Mouse (Mus musculus) lung, embryonic 15.5 days (tissue): Measurements from ENCODE around the gene Mmp15. TPM values are rescaled to one million over a fixed set of nuclear protein-coding genes. Genes with fewer than 3 reads are reported as not detected.

Experiments used
- ATAC-seq: fragments of 200-750 bp; cut with Nextera tagmentation; 2 replicates; pipeline ENCODE4 v1.8.0; 2017; ENCODE audit warnings: moderate number of reproducible peaks, borderline replicate concordance; ENCODE audit not compliant: low FRiP score, low TSS enrichment; ENCODE audit errors: extremely low read depth
- H3K27ac ChIP-seq: fragments of 300-500 bp; sonication (generic); 2 replicates; pipeline ENCODE4 v1.5.1; 2015; ENCODE audit warnings: moderate library complexity, mild to moderate bottlenecking, inconsistent platforms
- H3K27me3 ChIP-seq: fragments of 300-500 bp; sonication (generic); 2 replicates; pipeline ENCODE4 v1.6.1; 2015; ENCODE audit warnings: inconsistent platforms
- H3K36me3 ChIP-seq: fragments of 300-500 bp; sonication (generic); 2 replicates; pipeline ENCODE4 v1.6.1; 2015; ENCODE audit warnings: inconsistent platforms
- H3K4me1 ChIP-seq: fragments of 300-500 bp; sonication (generic); 2 replicates; pipeline ENCODE4 v1.6.1; 2015; ENCODE audit warnings: inconsistent platforms
- H3K4me2 ChIP-seq: fragments of 300-500 bp; sonication (generic); 2 replicates; pipeline ENCODE4 v1.6.1; 2015; ENCODE audit warnings: inconsistent platforms, mild to moderate bottlenecking, moderate library complexity
- H3K4me3 ChIP-seq: fragments of 300-500 bp; sonication (generic); 2 replicates; pipeline ENCODE4 v1.5.1; 2015; ENCODE audit warnings: mild to moderate bottlenecking, inconsistent platforms
- H3K9ac ChIP-seq: fragments of 300-500 bp; sonication (generic); 2 replicates; pipeline ENCODE4 v1.6.1; 2015; ENCODE audit warnings: inconsistent platforms
- H3K9me3 ChIP-seq: fragments of 300-500 bp; sonication (generic); 2 replicates; pipeline ENCODE4 v1.6.1; 2016; ENCODE audit warnings: inconsistent platforms
- WGBS: fragments of 180-500 bp; shearing (Covaris S2); methylation state at CpG from one replicate; pipeline ENCODE4 v1.1.7; 2015; 5-methylcytosine and 5-hydroxymethylcytosine counted together
- polyA plus RNA-seq: library from polyadenylated mRNA; unstranded; fragments of >200 nt; fragmentation: Nextera tagmentation; extraction: Ambion mirVana; gene quantifications from 2 replicates; pipeline ENCODE4 v1.2.1, GENCODE M21; 2015

Gene Mmp15
- polyA plus RNA-seq, 1 experiment from 2014 or later = 20.4 TPM

- H3K9me3 ChIP-seq = no peaks in the 10 kb centered on the region
- H3K27me3 ChIP-seq = no peaks in the 10 kb centered on the region
- H3K27ac ChIP-seq = peak overlapping the region; percentile 19; the same call in 1 of the 2 replicates
- H3K4me2 ChIP-seq = no peak overlapping the region
- WGBS = 43% methylated on average over 5 of the region's 5 CpGs
- H3K4me1 ChIP-seq = peaks cover 26% of the 10 kb centered on the region
- no peak overlapping the region for H3K9ac ChIP-seq
- H3K36me3 ChIP-seq = peaks cover 44% of the 10 kb centered on the region
- no peak for ATAC-seq
- no peak overlapping the region for H3K4me3 ChIP-seq
These were observed 27.4 kb upstream of the Mmp15 start for GRCm38 (mm10) chr8:95324646-95325045.

DNA sequence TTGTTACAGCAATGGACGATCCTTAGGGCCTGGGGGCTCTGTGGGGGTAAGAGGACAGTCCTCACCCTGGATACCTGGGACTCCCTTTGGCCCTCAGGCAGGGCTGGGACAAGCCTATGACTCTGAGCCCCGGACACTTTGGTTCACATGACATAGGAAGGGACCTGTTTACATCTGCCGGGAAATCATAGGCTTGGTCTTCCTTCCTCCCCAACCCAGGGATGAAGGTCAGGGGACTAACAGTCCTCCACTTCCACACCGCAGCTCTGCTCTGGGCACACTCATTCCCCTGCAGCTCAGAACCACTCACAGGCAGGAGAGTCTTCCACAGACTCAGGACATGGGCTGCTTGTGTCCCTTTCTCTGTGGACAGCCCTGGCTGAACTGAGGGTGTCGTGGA, 25.2 kb upstream of the Mmp15 start:
- 73% methylated on average over 5 of the region's 5 CpGs for WGBS
- H3K36me3 ChIP-seq = peaks cover 44% of the 10 kb centered on the region
- H3K4me3 ChIP-seq = no peak overlapping the region
- H3K4me1 ChIP-seq = peaks cover 28% of the 10 kb centered on the region
- H3K9me3 ChIP-seq = no peaks in the 10 kb centered on the region
- H3K27ac ChIP-seq = no peak overlapping the region
- no peak for ATAC-seq
- no peak overlapping the region for H3K9ac ChIP-seq
- H3K4me2 ChIP-seq = no peak overlapping the region
- H3K27me3 ChIP-seq = no peaks in the 10 kb centered on the region

DNA sequence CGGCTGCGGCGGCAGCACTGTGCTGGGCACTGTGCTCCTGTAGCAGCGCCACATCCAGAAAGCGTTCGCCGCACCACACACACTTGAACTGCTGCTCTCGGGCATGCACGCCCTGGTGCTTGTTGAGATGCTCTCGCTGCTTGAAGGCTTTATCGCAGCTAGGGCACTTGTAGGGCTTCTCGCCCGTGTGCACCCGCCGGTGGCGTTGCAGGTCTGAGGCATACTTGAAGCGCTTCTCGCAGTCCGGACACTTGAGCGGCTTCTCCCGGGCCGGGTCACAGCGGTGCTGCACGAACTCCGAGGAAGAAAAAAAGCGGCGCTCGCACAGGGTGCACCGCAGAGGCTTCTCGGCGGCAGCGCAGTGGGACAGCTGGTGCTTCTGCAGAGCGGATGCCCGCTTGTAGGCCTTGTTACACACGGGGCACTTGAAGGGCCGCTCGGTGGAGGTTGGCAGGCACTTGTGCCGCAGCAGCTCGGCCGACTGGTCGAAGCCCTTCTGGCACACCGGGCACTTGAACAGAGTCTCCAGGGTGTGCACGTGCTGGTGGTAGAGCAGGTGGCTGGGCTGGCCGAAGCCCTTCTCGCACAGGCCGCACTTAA, 24.1 kb upstream of the Mmp15 start:
- Histone ChIP-seq H3K4me1 (peaks cover 32% of the 10 kb centered on the region), H3K9ac (no peak overlapping the region), H3K4me3 (no peak overlapping the region), H3K36me3 (peaks cover 44% of the 10 kb centered on the region), H3K27me3 (no peaks in the 10 kb centered on the region), H3K4me2 (no peak overlapping the region), H3K27ac (no peak overlapping the region), H3K9me3 (no peaks in the 10 kb centered on the region)
- 90% methylated on average over 46 of the region's 46 CpGs for whole genome bisulfite sequencing
- no peak for ATAC-seq

DNA sequence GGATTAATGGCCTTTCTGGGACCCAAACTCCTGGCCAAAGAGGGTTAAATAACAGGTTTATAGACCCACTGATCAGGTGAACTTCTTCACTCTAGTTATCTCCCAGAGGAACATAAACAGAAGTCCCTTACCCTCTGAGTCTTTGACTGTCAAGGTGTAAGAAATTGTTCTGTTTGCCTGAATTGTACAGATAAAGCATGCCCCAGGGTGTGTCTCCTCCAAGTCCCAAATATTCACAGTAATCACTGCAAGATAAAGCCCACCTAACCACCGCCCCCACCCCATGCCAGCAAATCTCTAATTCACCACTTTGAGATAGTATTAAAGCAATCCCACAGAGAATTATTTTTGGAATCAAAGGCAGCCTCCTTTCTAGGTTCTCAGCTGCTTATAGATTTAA, 21.7 kb upstream of the Mmp15 start:
- Histone ChIP-seq H3K27me3 (no peaks in the 10 kb centered on the region), H3K27ac (0 out of 2 replicates have a peak overlapping the region, but pooled peaks have one; percentile 99), H3K36me3 (peaks cover 54% of the 10 kb centered on the region), H3K9me3 (no peaks in the 10 kb centered on the region), H3K4me2 (peak overlapping the region; percentile 78), H3K4me1 (peaks cover 32% of the 10 kb centered on the region), H3K9ac (peak overlapping the region; percentile 84), H3K4me3 (peak overlapping the region; percentile 94)
- no peak for ATAC-seq
- WGBS = 59% methylated on average over 1 of the region's 1 CpGs

DNA sequence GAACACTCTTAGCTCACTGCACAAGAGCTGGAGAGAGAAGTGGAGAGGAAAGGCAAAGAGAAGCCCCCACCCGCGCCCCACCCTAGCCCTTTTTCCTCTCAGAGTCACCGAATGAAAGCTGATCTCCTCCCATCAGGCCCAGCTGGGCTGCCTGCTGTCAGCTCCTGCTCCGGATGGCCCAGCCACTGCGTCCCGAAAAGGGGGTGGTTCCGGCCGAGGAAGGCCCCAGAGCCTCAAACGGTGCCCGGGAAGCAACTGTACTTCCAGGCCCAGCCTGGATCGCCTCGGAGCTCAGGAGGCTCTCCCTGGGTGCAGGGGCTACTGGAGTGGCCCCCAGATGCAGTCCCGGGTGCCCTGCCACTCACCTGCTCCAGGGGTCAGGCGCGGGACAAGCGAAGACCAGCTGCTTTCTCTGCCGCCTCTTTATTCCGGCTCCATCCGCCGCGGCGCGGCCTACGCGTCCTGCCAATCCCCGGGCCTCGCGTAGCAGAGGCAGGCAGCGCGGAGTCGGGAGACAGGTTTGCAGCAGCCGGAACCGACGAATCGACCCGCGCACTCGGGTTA, 20.8 kb upstream of the Mmp15 start:
- H3K27ac ChIP-seq = peak overlapping the region; percentile 99
- under 1% methylated on average over 38 of the region's 38 CpGs for WGBS
- peaks cover 48% of the 10 kb centered on the region for H3K36me3 ChIP-seq
- peak overlapping the region; percentile 78 for H3K4me2 ChIP-seq
- H3K4me3 ChIP-seq = peak overlapping the region; percentile 94
- H3K27me3 ChIP-seq = no peaks in the 10 kb centered on the region
- no peaks in the 10 kb centered on the region for H3K9me3 ChIP-seq
- ATAC-seq = peak; percentile 40
- peaks cover 32% of the 10 kb centered on the region for H3K4me1 ChIP-seq
- peak overlapping the region; percentile 84 for H3K9ac ChIP-seq

DNA sequence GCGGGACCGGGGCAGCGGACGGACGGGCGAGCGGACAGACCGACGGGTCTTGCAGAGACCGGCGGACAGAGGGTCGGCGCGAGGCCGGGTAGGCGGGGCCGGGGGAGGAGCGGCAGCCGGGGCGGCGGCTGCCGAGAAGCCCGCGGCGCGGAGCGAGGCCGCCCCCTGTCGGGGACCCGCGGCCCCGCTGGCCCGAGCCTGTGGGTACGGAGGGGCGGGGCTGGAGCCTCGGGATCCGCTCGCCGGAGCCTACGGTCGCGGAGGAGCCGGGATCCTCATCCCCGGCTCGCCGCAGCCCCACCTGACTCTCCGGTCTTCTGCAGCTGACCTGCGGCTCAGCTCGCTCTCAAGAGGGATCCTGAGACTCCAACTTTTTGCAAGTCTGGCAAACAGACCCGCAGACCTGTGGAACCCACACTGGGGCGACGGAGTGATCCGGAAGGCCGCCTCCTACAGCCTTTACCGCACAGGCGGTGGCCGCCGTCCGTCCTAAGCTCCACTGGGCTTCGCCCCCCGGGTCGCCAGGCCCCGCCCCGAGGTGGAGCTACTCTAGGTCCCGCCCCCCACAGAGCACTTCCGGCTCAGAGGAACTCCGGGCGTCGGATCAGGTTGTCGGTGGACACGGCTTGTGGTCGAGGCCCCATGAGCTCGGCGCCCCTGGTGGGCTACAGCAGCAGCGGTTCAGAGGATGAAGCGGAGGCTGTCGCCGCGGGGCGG, 20.2 kb upstream of the Mmp15 start, which contains the start of the genes Zfp319 and Usb1:
Gene Zfp319, minus strand, starts transcription at position 231 of the 717 bp plus-strand sequence.
Gene Usb1, plus strand, starts transcription at position 565 of the 717 bp plus-strand sequence.
- Histone ChIP-seq H3K9ac (peak within 1 kb of the TSS; percentile 84), H3K4me3 (peak within 1 kb of the TSS; percentile 94), H3K9me3 (no peaks in the 10 kb centered on the region), H3K4me1 (peaks cover 28% of the 10 kb centered on the region), H3K4me2 (peak within 1 kb of the TSS; percentile 78), H3K36me3 (peaks cover 41% of the 10 kb centered on the region), H3K27me3 (no peaks in the 10 kb centered on the region), H3K27ac (peak within 1 kb of the TSS; percentile 99)
- WGBS = under 1% methylated on average over 65 of the region's 80 CpGs
- peak; percentile 95 for ATAC-seq

DNA sequence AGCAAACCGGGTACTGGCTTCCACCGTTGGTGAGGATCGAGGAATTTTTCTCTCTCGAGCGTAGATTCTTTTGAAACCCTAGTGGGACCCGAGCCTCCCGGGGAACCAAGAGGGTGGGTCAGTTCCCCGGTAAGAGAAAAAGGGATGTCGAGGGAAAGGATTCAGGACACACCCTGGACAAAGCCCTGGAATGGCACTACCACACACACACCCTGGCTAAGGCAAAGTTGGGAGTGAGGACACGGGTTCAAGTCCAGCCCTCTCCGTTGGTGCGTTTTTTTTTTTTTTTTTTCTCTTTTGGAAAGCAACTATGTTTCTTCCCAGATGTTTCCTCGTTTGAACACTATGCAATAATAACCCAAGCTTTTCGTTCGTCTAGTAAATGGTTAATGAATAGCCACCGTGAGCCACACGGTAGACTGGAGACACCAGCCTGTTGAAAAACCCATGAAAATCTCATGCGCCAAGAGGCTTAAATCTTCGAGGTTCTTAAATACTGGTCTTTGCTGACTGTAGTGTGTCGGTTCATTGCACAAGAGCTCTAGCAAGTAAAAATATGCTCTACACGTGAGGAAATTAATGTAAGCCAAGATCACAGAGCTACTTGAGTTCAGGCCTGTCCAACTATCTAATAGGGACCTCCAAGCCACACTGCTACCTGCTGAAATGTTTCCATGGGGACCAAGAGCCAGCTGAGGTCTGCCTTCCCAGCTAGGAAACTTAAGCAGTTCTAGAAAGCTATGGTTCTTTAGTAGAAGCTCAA, 19.4 kb upstream of the Mmp15 start:
- Histone ChIP-seq H3K9ac (peak overlapping the region; percentile 84), H3K36me3 (peaks cover 37% of the 10 kb centered on the region), H3K9me3 (no peaks in the 10 kb centered on the region), H3K4me3 (peak overlapping the region; percentile 94), H3K27ac (peak overlapping the region; percentile 99), H3K27me3 (no peaks in the 10 kb centered on the region), H3K4me2 (peak overlapping the region; percentile 78), H3K4me1 (peaks cover 23% of the 10 kb centered on the region)
- WGBS = 11% methylated on average over 21 of the region's 21 CpGs
- peak; percentile 4; the same call in 1 of the 2 replicates for ATAC-seq

DNA sequence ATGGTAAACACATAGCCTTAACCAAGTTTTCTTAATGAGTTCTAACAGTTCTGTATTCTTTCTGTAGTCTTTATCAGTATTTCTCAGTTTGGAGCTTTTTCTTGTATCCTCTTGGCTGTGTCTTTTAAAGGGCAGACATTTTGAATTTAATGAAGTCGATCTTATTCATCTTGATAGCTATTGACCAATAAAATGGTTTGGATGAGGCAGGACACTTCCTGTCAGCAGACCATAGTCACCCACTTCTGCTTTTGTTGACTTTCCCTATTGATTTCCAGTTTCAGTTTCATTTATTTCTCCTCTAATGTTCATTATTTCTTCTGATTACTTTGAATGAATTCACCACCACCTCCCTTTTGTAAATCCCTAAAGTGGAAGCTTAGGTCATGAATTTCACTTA, 16.4 kb upstream of the Mmp15 start:
- no peaks in the 10 kb centered on the region for H3K9me3 ChIP-seq
- ATAC-seq = no peak
- no peaks in the 10 kb centered on the region for H3K27me3 ChIP-seq
- H3K4me3 ChIP-seq = no peak overlapping the region
- WGBS = 83% methylated on average over 1 of the region's 1 CpGs
- peaks cover 19% of the 10 kb centered on the region for H3K36me3 ChIP-seq
- H3K4me2 ChIP-seq = no peak overlapping the region
- no peak overlapping the region for H3K9ac ChIP-seq
- peaks cover 11% of the 10 kb centered on the region for H3K4me1 ChIP-seq
- no peak overlapping the region for H3K27ac ChIP-seq

DNA sequence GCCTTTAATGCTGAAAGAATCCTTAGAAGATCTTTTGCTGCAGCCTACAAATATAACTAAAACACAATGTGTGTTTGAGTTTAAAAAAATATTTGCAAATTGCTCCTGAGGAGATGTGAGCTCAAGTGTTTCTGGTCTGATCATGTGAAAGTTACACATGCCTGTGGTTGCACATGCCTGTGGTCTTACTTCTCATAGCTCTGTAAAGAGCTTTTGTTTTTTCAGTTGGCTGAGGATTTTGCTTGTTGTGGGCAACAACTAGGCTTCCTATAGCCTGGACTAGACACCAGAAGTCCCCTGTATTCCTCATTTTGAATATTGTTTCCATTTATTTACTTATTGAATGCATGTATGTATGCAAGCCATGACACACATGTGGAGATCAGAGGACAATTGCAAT, 15.7 kb upstream of the Mmp15 start:
- ATAC-seq = no peak
- H3K4me2 ChIP-seq = no peak overlapping the region
- H3K36me3 ChIP-seq = peaks cover 19% of the 10 kb centered on the region

GRCm38 (mm10) chr8:95341721-95342120, 10.3 kb upstream of the Mmp15 start:
- no peak for ATAC-seq
- Histone ChIP-seq H3K27ac (no peak overlapping the region), H3K9me3 (no peaks in the 10 kb centered on the region), H3K36me3 (peaks cover 31% of the 10 kb centered on the region), H3K27me3 (no peaks in the 10 kb centered on the region), H3K4me2 (no peak overlapping the region), H3K4me1 (peaks cover under 1% of the 10 kb centered on the region), H3K4me3 (no peak overlapping the region), H3K9ac (no peak overlapping the region)
- WGBS = 63% methylated on average over 5 of the region's 5 CpGs

More for the DNA sequence above, 15.7 kb upstream of the Mmp15 start:
- Histone ChIP-seq H3K4me3 (no peak overlapping the region), H3K4me1 (peaks cover 9% of the 10 kb centered on the region), H3K27ac (no peak overlapping the region), H3K9ac (no peak overlapping the region), H3K27me3 (no peaks in the 10 kb centered on the region), H3K9me3 (no peaks in the 10 kb centered on the region)

DNA sequence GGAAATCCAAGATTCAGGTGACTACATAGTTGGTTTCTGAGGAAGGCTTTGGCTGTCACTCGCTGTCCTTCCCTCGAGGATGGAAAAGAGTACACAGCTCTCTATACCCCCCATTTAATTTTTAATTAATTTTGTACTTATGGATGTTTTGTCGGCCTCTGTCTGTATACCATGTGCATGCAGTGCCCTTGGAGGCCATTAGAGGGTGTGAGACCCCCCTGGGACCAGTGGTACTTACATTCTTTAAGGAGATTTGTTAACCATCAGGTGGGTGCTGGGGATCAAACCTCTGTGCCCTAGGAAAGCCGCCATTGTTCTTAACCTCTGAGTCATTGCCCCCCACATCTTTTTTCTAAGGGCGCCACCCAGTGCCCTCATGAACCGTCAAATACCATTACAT, 7.4 kb upstream of the Mmp15 start:
- Histone ChIP-seq H3K4me2 (no peak overlapping the region), H3K36me3 (peaks cover 26% of the 10 kb centered on the region), H3K9me3 (no peaks in the 10 kb centered on the region), H3K27me3 (no peaks in the 10 kb centered on the region), H3K9ac (no peak overlapping the region), H3K4me1 (peaks cover 23% of the 10 kb centered on the region), H3K4me3 (no peak overlapping the region), H3K27ac (no peak overlapping the region)
- 77% methylated on average over 6 of the region's 6 CpGs for WGBS
- no peak for ATAC-seq
